7 mouse cellular contexts compared by ENCODE assay signal in the genomic region with DNA sequence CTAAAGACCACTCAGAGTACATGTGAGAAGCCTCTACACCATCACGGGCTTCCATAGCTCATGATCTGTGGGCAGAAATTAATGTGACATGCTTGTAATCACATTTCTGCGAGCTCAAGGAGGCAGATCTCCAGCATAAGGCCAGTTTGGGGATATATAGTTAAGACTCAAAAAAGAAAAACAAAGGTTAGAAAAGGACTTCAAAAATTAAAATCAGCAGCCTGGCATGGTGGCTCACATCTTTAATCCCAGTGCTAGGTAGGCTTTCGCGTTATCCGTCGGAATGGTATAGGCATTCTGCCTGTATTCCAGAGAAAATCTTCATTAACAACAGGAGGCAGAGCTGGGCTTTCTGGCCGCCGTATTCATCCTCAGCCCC. TPM values are rescaled to one million over a fixed set of nuclear protein-coding genes. Genes with fewer than 3 reads are reported as not detected.
A peak's percentile ranks its signal among the peaks of the same experiment; 100 is the strongest.
DNase-seq lines count a peak whose midpoint lies in the region; ATAC-seq and TF ChIP-seq lines count a peak whose summit lies in the region.

No protein-coding gene starts in this region.

- 5% methylated on average over 8 of the region's 8 CpGs for WGBS in lung, embryonic 16.5 days
- 8% methylated on average over 8 of the region's 8 CpGs for WGBS in neural tube, embryonic 13.5 days

- no peaks in the 10 kb centered on the region for H3K9me3 ChIP-seq in lung, embryonic 16.5 days (ENCODE audit: control insufficient read depth, low read length)
- H3K9me3 ChIP-seq in neural tube, embryonic 13.5 days = no peaks in the 10 kb centered on the region

- peak overlapping the region; percentile 96 for H3K27ac ChIP-seq in lung, embryonic 16.5 days (ENCODE audit: low read length)
- peak overlapping the region; percentile 60 for H3K27ac ChIP-seq in embryonic fibroblast, embryonic 13.5 days (ENCODE audit: insufficient read depth, low read length)
- H3K27ac ChIP-seq in neural tube, embryonic 13.5 days (replicated peaks) = peak overlapping the region; percentile 94

- no peak for TF ChIP-seq CTCF in embryonic fibroblast, embryonic 13.5 days (IDR thresholded peaks at IDR 0.05; ENCODE audit: borderline replicate concordance, insufficient read depth, low read length)

- H3K36me3 ChIP-seq in lung, embryonic 16.5 days (ENCODE audit: control insufficient read depth, insufficient read depth, low read length) = peaks cover 11% of the 10 kb centered on the region
- H3K36me3 ChIP-seq in neural tube, embryonic 13.5 days = peaks cover 32% of the 10 kb centered on the region

- no peak for TF ChIP-seq POLR2A in embryonic fibroblast, embryonic 13.5 days (IDR thresholded peaks at IDR 0.05; ENCODE audit: low read depth, low read length)

- peak overlapping the region; percentile 52 for H3K4me2 ChIP-seq in lung, embryonic 16.5 days (ENCODE audit: low read depth, low read length)
- peak overlapping the region; percentile 73 for H3K4me2 ChIP-seq in neural tube, embryonic 13.5 days

- H3K4me1 ChIP-seq in lung, embryonic 16.5 days (replicated peaks; ENCODE audit: control insufficient read depth, insufficient read depth, low read length) = peaks cover 15% of the 10 kb centered on the region
- peaks cover 4% of the 10 kb centered on the region; the same call in 1 of the 2 replicates for H3K4me1 ChIP-seq in embryonic fibroblast, embryonic 13.5 days (ENCODE audit: control insufficient read depth, insufficient read depth, low read length)
- H3K4me1 ChIP-seq in neural tube, embryonic 13.5 days (replicated peaks) = peaks cover 24% of the 10 kb centered on the region

- no peaks in the 10 kb centered on the region for H3K27me3 ChIP-seq in lung, embryonic 16.5 days (ENCODE audit: control insufficient read depth, insufficient read depth, low read depth, low read length)
- no peaks in the 10 kb centered on the region for H3K27me3 ChIP-seq in neural tube, embryonic 13.5 days

- H3K4me3 ChIP-seq in lung, embryonic 16.5 days (ENCODE audit: low read length) = peak overlapping the region; percentile 98
- peak overlapping the region; percentile 94 for H3K4me3 ChIP-seq in embryonic fibroblast, embryonic 13.5 days (ENCODE audit: insufficient read depth, low read length)
- peak overlapping the region; percentile 70 for H3K4me3 ChIP-seq in neural tube, embryonic 13.5 days

- ATAC-seq in lung, embryonic 16.5 days (ENCODE audit: low read depth) = no peak
- peak; percentile 28; the same call in 1 of the 2 replicates for ATAC-seq in neural tube, embryonic 13.5 days (ENCODE audit: low read depth)

- DNase-seq in lung, postnatal 36 days = no peak
- DNase-seq in kidney, postnatal 14 days = peak; percentile 9
- no peak for DNase-seq in cerebellum, adult 11 months
- DNase-seq in frontal cortex, postnatal 36 days (ENCODE audit: low spot score in 2 of 2) = no peak

- peak overlapping the region; percentile 90 for H3K9ac ChIP-seq in lung, embryonic 16.5 days (ENCODE audit: low read length)
- H3K9ac ChIP-seq in neural tube, embryonic 13.5 days = peak overlapping the region; percentile 93

RNA-seq across cellular contexts. Expression of a gene that starts 0.4 kb away (rescaled TPM):
- polyA plus RNA-seq in lung, embryonic 16.5 days (2015; fragmentation: Nextera tagmentation; extraction: Ambion mirVana) = 20.9 and 23.9 TPM in 2 replicates
- 37.2 and 37.3 TPM in 2 replicates for polyA plus RNA-seq in embryonic fibroblast, embryonic 13.5 days (2011; ENCODE audit: insufficient read length, low read depth, missing spikeins)
- polyA plus RNA-seq in neural tube, embryonic 13.5 days (2015; fragmentation: Nextera tagmentation; extraction: Ambion mirVana) = 23.8 and 24.3 TPM in 2 replicates

RNA-seq across cellular contexts. Expression of a gene that starts 39.3 kb away (rescaled TPM):
- polyA plus RNA-seq in lung, embryonic 16.5 days (2015; fragmentation: Nextera tagmentation; extraction: Ambion mirVana) = 51.3 and 52.9 TPM in 2 replicates
- polyA plus RNA-seq in embryonic fibroblast, embryonic 13.5 days (2011; ENCODE audit: insufficient read length, low read depth, missing spikeins) = 47.7 and 52.0 TPM in 2 replicates
- 82.1 and 92.5 TPM in 2 replicates for polyA plus RNA-seq in neural tube, embryonic 13.5 days (2015; fragmentation: Nextera tagmentation; extraction: Ambion mirVana)

RNA-seq across cellular contexts. Expression of a gene that starts 53.9 kb away (rescaled TPM):
- polyA plus RNA-seq in lung, embryonic 16.5 days (2015; fragmentation: Nextera tagmentation; extraction: Ambion mirVana) = 18.2 and 18.4 TPM in 2 replicates
- 49.2 and 54.9 TPM in 2 replicates for polyA plus RNA-seq in embryonic fibroblast, embryonic 13.5 days (2011; ENCODE audit: insufficient read length, low read depth, missing spikeins)
- polyA plus RNA-seq in neural tube, embryonic 13.5 days (2015; fragmentation: Nextera tagmentation; extraction: Ambion mirVana) = 20.0 and 20.5 TPM in 2 replicates

RNA-seq across cellular contexts. Expression of a gene that starts 55.6 kb away (rescaled TPM):
- 12.0 and 14.0 TPM in 2 replicates for polyA plus RNA-seq in lung, embryonic 16.5 days (2015; fragmentation: Nextera tagmentation; extraction: Ambion mirVana)
- polyA plus RNA-seq in embryonic fibroblast, embryonic 13.5 days (2011; ENCODE audit: insufficient read length, low read depth, missing spikeins) = 2.8 and 3.3 TPM in 2 replicates
- polyA plus RNA-seq in neural tube, embryonic 13.5 days (2015; fragmentation: Nextera tagmentation; extraction: Ambion mirVana) = 8.1 and 8.7 TPM in 2 replicates

RNA-seq across cellular contexts. Expression of a gene that starts 55.7 kb away (rescaled TPM):
- polyA plus RNA-seq in lung, embryonic 16.5 days (2015; fragmentation: Nextera tagmentation; extraction: Ambion mirVana) = 28.7 and 30.7 TPM in 2 replicates
- 20.5 and 27.0 TPM in 2 replicates for polyA plus RNA-seq in embryonic fibroblast, embryonic 13.5 days (2011; ENCODE audit: insufficient read length, low read depth, missing spikeins)
- polyA plus RNA-seq in neural tube, embryonic 13.5 days (2015; fragmentation: Nextera tagmentation; extraction: Ambion mirVana) = 6.1 and 8.1 TPM in 2 replicates
